Mouse (Mus musculus) ES-Bruce4 (cell line): ENCODE data around the gene Sh3glb1.

Experiments
- CTCF ChIP-seq: IDR thresholded peaks from one replicate; pipeline ENCODE4 v1.8.1; 2011; ENCODE audit warnings: low read depth, low read length
- POLR2A ChIP-seq: IDR thresholded peaks from one replicate; pipeline ENCODE4 v1.8.1; 2011; ENCODE audit warnings: low read length; ENCODE audit not compliant: insufficient read depth

DNA sequence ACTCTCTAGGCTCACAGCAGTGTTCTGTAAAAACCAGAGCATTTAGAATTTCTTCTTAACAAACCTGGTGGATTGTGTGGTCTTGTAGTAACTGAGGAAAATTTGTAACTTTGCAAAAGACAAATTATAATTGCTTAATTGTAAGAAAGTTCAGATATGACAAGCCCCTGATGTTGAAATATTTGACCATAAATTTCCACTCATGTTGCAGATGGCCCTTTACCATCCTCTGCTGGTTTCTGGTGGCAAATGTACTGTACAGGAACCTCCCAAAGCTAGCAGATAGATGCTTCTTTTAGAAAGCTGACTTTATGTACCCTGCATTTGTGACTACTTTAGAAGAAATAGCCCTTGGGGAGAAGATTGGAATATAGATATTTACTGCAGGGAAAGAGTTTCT lies 80.1 kb downstream of the Sh3glb1 start:
- TF ChIP-seq POLR2A (no peak), CTCF (no peak)
